Mouse (Mus musculus): Measurements from ENCODE around the gene Ddx42. TPM values are rescaled to one million over a fixed set of nuclear protein-coding genes. Genes with fewer than 3 reads are reported as not detected.
A peak's percentile ranks its signal among the peaks of the same experiment; 100 is the strongest.

Gene Ddx42
- total and polyA plus RNA-seq, 2 experiments from 2014 or later = 34.1 to 61.9 TPM

- Histone ChIP-seq H3K9ac (replicated peaks; ENCODE audit: low read length) (peak overlapping the region; percentile 93), H3K9me3 (ENCODE audit: low read length) (no peaks in the 10 kb centered on the region), H3K4me1 (ENCODE audit: insufficient read depth, low read length) (peaks cover 30% of the 10 kb centered on the region), H3K4me3 (ENCODE audit: low read length) (peak overlapping the region; percentile 75), H3K27me3 (ENCODE audit: insufficient read depth, low read length) (no peaks in the 10 kb centered on the region), H3K36me3 (ENCODE audit: insufficient read depth, low read length) (no peaks in the 10 kb centered on the region), H3K4me2 (ENCODE audit: low read depth, low read length) (peak overlapping the region; percentile 84), H3K27ac (peak overlapping the region; percentile 88)
- WGBS = 3% methylated on average over 41 of the region's 41 CpGs
- ATAC-seq (peak; percentile 4; the same call in 1 of the 2 replicates), DNase-seq (ENCODE audit: low spot score) (peak; percentile 22)
- no peak for TF ChIP-seq CTCF (IDR thresholded peaks at IDR 0.05; ENCODE audit: low read depth)
These were observed 55.3 kb downstream of the Ddx42 start for GRCm38 (mm10) chr11:106271794-106272643.

- DNase-seq (ENCODE audit: low spot score) = peak; percentile 99
- Histone ChIP-seq H3K4me1 (ENCODE audit: insufficient read depth, low read length) (peaks cover 24% of the 10 kb centered on the region), H3K9ac (replicated peaks; ENCODE audit: low read length) (peak within 1 kb of the TSS; percentile 93), H3K9me3 (ENCODE audit: low read length) (no peaks in the 10 kb centered on the region), H3K4me3 (ENCODE audit: low read length) (peak within 1 kb of the TSS; percentile 75), H3K27ac (peak within 1 kb of the TSS; percentile 88), H3K36me3 (ENCODE audit: insufficient read depth, low read length) (no peaks in the 10 kb centered on the region), H3K4me2 (ENCODE audit: low read depth, low read length) (peak within 1 kb of the TSS; percentile 84), H3K27me3 (ENCODE audit: insufficient read depth, low read length) (no peaks in the 10 kb centered on the region)
- ATAC-seq = peak; percentile 96
- under 1% methylated on average over 72 of the region's 72 CpGs for WGBS
- TF ChIP-seq CTCF (IDR thresholded peaks at IDR 0.05; ENCODE audit: low read depth) = no peak
These were observed 56.1 kb downstream of the Ddx42 start, which contains the start of gene Smarcd2 for GRCm38 (mm10) chr11:106272644-106273310. Gene Smarcd2, minus strand, starts transcription at chr11:106272972.

GRCm38 (mm10) chr11:106273311-106273684, 56.6 kb downstream of the Ddx42 start:
- peak overlapping the region; percentile 28; the same call in 1 of the 2 replicates for H3K9ac ChIP-seq (replicated peaks; ENCODE audit: low read length)
- ATAC-seq (peak; percentile 14; the same call in 1 of the 2 replicates), DNase-seq (ENCODE audit: low spot score) (no peak)
- H3K4me2 ChIP-seq (ENCODE audit: low read depth, low read length) = peak overlapping the region; percentile 84
- peak overlapping the region; percentile 75 for H3K4me3 ChIP-seq (ENCODE audit: low read length)
- 16% methylated on average over 16 of the region's 16 CpGs for WGBS
- TF ChIP-seq CTCF (IDR thresholded peaks at IDR 0.05; ENCODE audit: low read depth) = no peak
- H3K27me3 ChIP-seq (ENCODE audit: insufficient read depth, low read length) = no peaks in the 10 kb centered on the region
- no peaks in the 10 kb centered on the region for H3K9me3 ChIP-seq (ENCODE audit: low read length)
- no peaks in the 10 kb centered on the region for H3K36me3 ChIP-seq (ENCODE audit: insufficient read depth, low read length)
- peak overlapping the region; percentile 79 for H3K27ac ChIP-seq
- peaks cover 19% of the 10 kb centered on the region for H3K4me1 ChIP-seq (ENCODE audit: insufficient read depth, low read length)

- Histone ChIP-seq H3K9ac (replicated peaks; ENCODE audit: low read length) (no peak overlapping the region), H3K27me3 (ENCODE audit: insufficient read depth, low read length) (no peaks in the 10 kb centered on the region), H3K9me3 (ENCODE audit: low read length) (no peaks in the 10 kb centered on the region), H3K36me3 (ENCODE audit: insufficient read depth, low read length) (no peaks in the 10 kb centered on the region), H3K4me2 (ENCODE audit: low read depth, low read length) (no peak overlapping the region), H3K27ac (no peak overlapping the region), H3K4me3 (ENCODE audit: low read length) (no peak overlapping the region), H3K4me1 (ENCODE audit: insufficient read depth, low read length) (peaks cover 16% of the 10 kb centered on the region)
- TF ChIP-seq CTCF (IDR thresholded peaks at IDR 0.05; ENCODE audit: low read depth) = no peak
- DNase-seq (ENCODE audit: low spot score) = no peak
- 98% methylated on average over 6 of the region's 6 CpGs for WGBS
- no peak for ATAC-seq
These were observed 57.1 kb downstream of the Ddx42 start for GRCm38 (mm10) chr11:106273811-106274210.

GRCm38 (mm10) chr11:106274374-106274773, 57.6 kb downstream of the Ddx42 start:
- ATAC-seq (no peak), DNase-seq (ENCODE audit: low spot score) (no peak)
- no peak for TF ChIP-seq CTCF (IDR thresholded peaks at IDR 0.05; ENCODE audit: low read depth)
- Histone ChIP-seq H3K9me3 (ENCODE audit: low read length) (no peaks in the 10 kb centered on the region), H3K27me3 (ENCODE audit: insufficient read depth, low read length) (no peaks in the 10 kb centered on the region), H3K27ac (no peak overlapping the region), H3K9ac (replicated peaks; ENCODE audit: low read length) (no peak overlapping the region), H3K36me3 (ENCODE audit: insufficient read depth, low read length) (no peaks in the 10 kb centered on the region), H3K4me1 (ENCODE audit: insufficient read depth, low read length) (peaks cover 16% of the 10 kb centered on the region), H3K4me3 (ENCODE audit: low read length) (no peak overlapping the region), H3K4me2 (ENCODE audit: low read depth, low read length) (no peak overlapping the region)
- WGBS = 87% methylated on average over 1 of the region's 1 CpGs

GRCm38 (mm10) chr11:106274971-106275411, 58.3 kb downstream of the Ddx42 start:
- H3K27me3 ChIP-seq (ENCODE audit: insufficient read depth, low read length) = no peaks in the 10 kb centered on the region
- H3K4me2 ChIP-seq (ENCODE audit: low read depth, low read length) = no peak overlapping the region
- no peaks in the 10 kb centered on the region for H3K36me3 ChIP-seq (ENCODE audit: insufficient read depth, low read length)
- H3K4me3 ChIP-seq (ENCODE audit: low read length) = no peak overlapping the region
- no peak for TF ChIP-seq CTCF (IDR thresholded peaks at IDR 0.05; ENCODE audit: low read depth)
- 83% methylated on average over 7 of the region's 7 CpGs for WGBS
- ATAC-seq = no peak
- H3K9ac ChIP-seq (replicated peaks; ENCODE audit: low read length) = no peak overlapping the region
- H3K9me3 ChIP-seq (ENCODE audit: low read length) = no peaks in the 10 kb centered on the region
- DNase-seq (ENCODE audit: low spot score) = no peak
- H3K27ac ChIP-seq = no peak overlapping the region
- H3K4me1 ChIP-seq (ENCODE audit: insufficient read depth, low read length) = peaks cover 15% of the 10 kb centered on the region
